Mouse (Mus musculus): ENCODE results near the gene Spry1.

DNA sequence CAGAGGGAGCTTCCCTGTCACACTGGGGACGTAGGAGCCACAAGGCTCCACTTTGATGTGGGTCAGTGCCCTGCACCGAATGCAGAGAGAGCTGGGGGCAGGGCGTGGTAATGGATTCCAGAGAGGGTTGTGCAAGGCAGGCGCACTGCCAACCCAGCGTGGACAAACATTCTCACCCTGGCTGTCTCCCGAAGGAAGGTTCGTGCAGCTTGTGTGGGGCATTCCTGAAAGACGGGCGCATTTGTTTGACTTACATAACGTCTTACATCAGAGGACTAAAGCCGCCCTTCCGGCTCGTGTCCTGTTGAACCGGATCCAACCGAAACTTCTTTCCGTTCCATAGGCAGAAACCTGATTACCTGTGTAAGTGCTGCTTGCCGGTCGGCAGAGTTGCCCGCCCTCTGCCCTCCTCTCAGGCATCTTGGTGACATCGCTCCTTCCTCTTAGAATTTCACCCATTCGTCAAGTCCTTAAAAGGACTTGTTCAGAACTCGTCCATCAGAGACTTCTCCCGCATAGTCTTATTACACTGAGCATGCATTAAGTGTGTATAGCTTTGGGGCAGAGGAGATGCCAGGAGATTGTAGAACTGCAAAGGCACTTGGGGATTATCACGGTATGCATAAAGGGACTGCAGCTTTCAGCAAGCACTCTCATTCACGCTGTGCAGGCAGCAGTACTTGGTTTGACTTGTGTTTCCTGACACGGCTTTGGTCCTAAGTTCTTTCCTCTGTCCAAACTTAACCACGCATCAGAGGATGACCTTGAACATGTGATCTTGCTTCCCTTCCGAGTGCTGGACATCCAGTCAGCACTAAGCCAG, 47.6 kb downstream of the Spry1 start:
- no peak for TF ChIP-seq CTCF (IDR thresholded peaks at IDR 0.05; ENCODE audit: control insufficient read depth, insufficient read depth, low read length)
- TF ChIP-seq POLR2A (IDR thresholded peaks at IDR 0.05; ENCODE audit: borderline replicate concordance, control insufficient read depth, low read depth, low read length), result 0 out of 2 replicates have a peak, but pooled peaks have one; percentile 14

All from bone marrow, adult 2 months (tissue).